Mouse (Mus musculus) CH12.LX (cell line): ENCODE results near the gene Tex44. TPM values are rescaled to one million over a fixed set of nuclear protein-coding genes. Genes with fewer than 3 reads are reported as not detected.
A peak's percentile ranks its signal among the peaks of the same experiment; 100 is the strongest.

ENCODE experiments used
- DNase-seq: peaks from one replicate; pipeline ENCODE4 v3.0.0-alpha.2; 2013; ENCODE audit errors: extremely low read depth
- H3K27ac ChIP-seq: 2 replicates; pipeline ENCODE4 v1.5.1; 2012; ENCODE audit warnings: low read depth, mild to moderate bottlenecking, control low read depth, moderate library complexity; ENCODE audit not compliant: insufficient read depth
- H3K27me3 ChIP-seq: replicated peaks from 2 replicates; pipeline ENCODE3; 2012; ENCODE audit warnings: inconsistent platforms
- H3K36me3 ChIP-seq, 2 experiments: replicated peaks in 1 of 2; 2 replicates each; pipeline versions ENCODE3 to v1.6.1; 2012; ENCODE audit warnings: inconsistent platforms in 1 of 2, low read length in 1 of 2, mild to moderate bottlenecking in 1 of 2, mixed read lengths in 1 of 2, moderate library complexity in 1 of 2; ENCODE audit not compliant: control insufficient read depth in 1 of 2, insufficient read depth in 1 of 2
- H3K4me1 ChIP-seq, 2 experiments: 2 replicates each; pipeline ENCODE4 v1.6.1; 2012; ENCODE audit warnings: inconsistent platforms in 1 of 2, moderate library complexity in 1 of 2; ENCODE audit not compliant: insufficient read depth in 2 of 2, control insufficient read depth in 1 of 2
- H3K4me2 ChIP-seq: 2 replicates; pipeline ENCODE4 v1.6.1; 2012; ENCODE audit warnings: low read depth, mild to moderate bottlenecking, control low read depth; ENCODE audit not compliant: poor library complexity, insufficient read depth, severe bottlenecking
- H3K4me3 ChIP-seq, 3 experiments: fragments of 150-350 bp in 1 of 3; sonication (generic) in 1 of 3; replicated peaks in 1 of 3; 2 replicates each; pipeline versions ENCODE3 to v1.5.1; 2011 to 2012; ENCODE audit warnings: low read depth in 2 of 3, low read length in 2 of 3, mild to moderate bottlenecking in 2 of 3, moderate library complexity in 2 of 3, control low read depth in 1 of 3, improper control_type of control experiment in 1 of 3, inconsistent platforms in 1 of 3, mixed read lengths in 1 of 3; ENCODE audit not compliant: poor library complexity in 1 of 3
- H3K79me2 ChIP-seq: replicated peaks from 2 replicates; pipeline ENCODE4 v1.6.1; 2012; ENCODE audit warnings: mild to moderate bottlenecking, moderate library complexity; ENCODE audit not compliant: control insufficient read depth, poor library complexity, insufficient read depth, severe bottlenecking; ENCODE audit errors: extremely low read depth
- H3K9ac ChIP-seq: 2 replicates; pipeline ENCODE4 v1.6.1; 2012; ENCODE audit warnings: low read depth, mild to moderate bottlenecking, control low read depth, moderate library complexity; ENCODE audit not compliant: insufficient read depth
- H3K9me3 ChIP-seq: replicated peaks from 2 replicates; pipeline ENCODE3; 2012; ENCODE audit warnings: low read length, inconsistent platforms, mixed read lengths
- BHLHE40 ChIP-seq: IDR thresholded peaks from 2 replicates; pipeline ENCODE4 v1.6.1; 2011; ENCODE audit warnings: mild to moderate bottlenecking, low read depth, low read length, improper control_type of control experiment
- CHD1 ChIP-seq: IDR thresholded peaks from 2 replicates; pipeline ENCODE4 v1.6.1; 2012; ENCODE audit warnings: low read depth, low read length, improper control_type of control experiment, inconsistent platforms
- EP300 ChIP-seq: IDR thresholded peaks from 2 replicates; pipeline ENCODE4 v1.6.1; 2011; ENCODE audit warnings: low read length, improper control_type of control experiment
- ETS1 ChIP-seq: conservative IDR thresholded peaks from 2 replicates; pipeline ENCODE4 v1.6.1; 2012; ENCODE audit warnings: low read depth, mild to moderate bottlenecking, inconsistent platforms, low read length, improper control_type of control experiment, moderate library complexity
- HCFC1 ChIP-seq: IDR thresholded peaks from 2 replicates; pipeline ENCODE4 v1.6.1; 2012; ENCODE audit warnings: low read depth, mild to moderate bottlenecking, inconsistent platforms, low read length, improper control_type of control experiment
- JUN ChIP-seq: IDR thresholded peaks from 2 replicates; pipeline ENCODE4 v1.6.1; 2011; ENCODE audit warnings: low read depth, mild to moderate bottlenecking, low read length, improper control_type of control experiment, moderate library complexity; ENCODE audit not compliant: insufficient read depth
- JUND ChIP-seq: conservative IDR thresholded peaks from 2 replicates; pipeline ENCODE4 v1.6.1; 2011; ENCODE audit warnings: low read depth, low read length, improper control_type of control experiment
- MAZ ChIP-seq: IDR thresholded peaks from 2 replicates; pipeline ENCODE4 v1.6.1; 2012; ENCODE audit warnings: low read depth, mild to moderate bottlenecking, inconsistent platforms, low read length, improper control_type of control experiment, moderate library complexity
- MXI1 ChIP-seq: IDR thresholded peaks from 2 replicates; pipeline ENCODE4 v1.6.1; 2011; ENCODE audit warnings: mild to moderate bottlenecking, low read depth, low read length, improper control_type of control experiment
- MYC ChIP-seq: IDR thresholded peaks from 2 replicates; pipeline ENCODE4 v1.6.1; 2011; ENCODE audit warnings: low read depth, mild to moderate bottlenecking, improper control_type of control experiment, low read length
- NELFE ChIP-seq: IDR thresholded peaks from 2 replicates; pipeline ENCODE4 v1.6.1; 2011; ENCODE audit warnings: low read depth, low read length, improper control_type of control experiment
- NRF1 ChIP-seq: IDR thresholded peaks from 2 replicates; pipeline ENCODE4 v1.6.1; 2014; ENCODE audit warnings: low read depth, mild to moderate bottlenecking, inconsistent platforms, low read length, improper control_type of control experiment, moderate library complexity
- RAD21 ChIP-seq: IDR thresholded peaks from 2 replicates; pipeline ENCODE4 v1.6.1; 2011; ENCODE audit warnings: low read depth, mild to moderate bottlenecking, low read length, improper control_type of control experiment, moderate library complexity
- SMC3 ChIP-seq: IDR thresholded peaks from 2 replicates; pipeline ENCODE4 v1.6.1; 2011; ENCODE audit warnings: low read depth, low read length, improper control_type of control experiment
- UBTF ChIP-seq: IDR thresholded peaks from 2 replicates; pipeline ENCODE4 v1.6.1; 2012; ENCODE audit warnings: low read depth, mild to moderate bottlenecking, inconsistent platforms, low read length, improper control_type of control experiment, moderate library complexity
- USF1 ChIP-seq: IDR thresholded peaks from 2 replicates; pipeline ENCODE4 v1.6.1; 2014; ENCODE audit warnings: low read depth, mild to moderate bottlenecking, inconsistent platforms, low read length, improper control_type of control experiment
- ZMIZ1 ChIP-seq: IDR thresholded peaks from 2 replicates; pipeline ENCODE4 v1.6.1; 2012; ENCODE audit warnings: low read depth, mild to moderate bottlenecking, inconsistent platforms, low read length, improper control_type of control experiment
- dilution Hi-C: fragments of 300-500 bp; cut with MboI; formaldehyde crosslinking; loops from 2 replicates; pipeline ENCODE4 v1.14.3; 2020; ENCODE audit warnings: low sequenced_read_pairs; ENCODE audit not compliant: extremely low pct_unique_long_range_greater_than_20kb, extremely low pct_ligation_motif_present
- in situ Hi-C: fragments of 300-500 bp; cut with MboI; formaldehyde crosslinking; loops from 3 replicates; pipeline ENCODE4 v1.14.3; 2019; ENCODE audit warnings: low sequenced_read_pairs, low pct_ligation_motif_present, low pct_unique_long_range_greater_than_20kb, mixed read lengths
- polyA plus RNA-seq: library from polyadenylated mRNA; unstranded; fragments of >175 nt; gene quantifications from 2 replicates; pipeline ENCODE4 v1.2.1, GENCODE M21; 2012; ENCODE audit warnings: low read depth; ENCODE audit not compliant: insufficient read length
- total RNA-seq, 2 experiments: library from RNA; depleted of rRNA; stranded (reverse); fragments of 300-350 nt in 1 of 2; fragments of >200 nt in 1 of 2; gene quantifications; 2 replicates each; pipeline ENCODE4 v1.2.3; 2012 to 2014

The Tex44 gene
- total and polyA plus RNA-seq, 3 experiments: not detected

DNA sequence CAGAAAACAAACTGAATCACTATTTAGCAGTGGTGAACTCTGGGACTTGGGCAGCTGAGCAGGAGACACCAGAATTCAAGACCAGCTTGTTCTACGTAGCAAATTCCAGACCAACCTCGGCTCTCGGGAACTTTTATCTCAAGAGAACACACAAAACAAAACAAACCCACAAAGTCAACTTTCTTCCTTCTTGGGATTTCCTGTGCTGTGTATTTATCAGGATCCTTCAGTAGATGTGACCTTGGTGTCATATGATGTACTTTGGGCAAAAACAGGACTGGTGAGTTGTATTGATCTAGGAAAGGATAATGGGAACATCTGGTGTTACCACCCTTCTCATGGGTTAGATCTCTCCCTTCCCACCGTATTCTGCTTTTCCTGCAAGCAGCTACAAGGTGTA, 6.6 kb downstream of the Tex44 start:
- Histone ChIP-seq H3K36me3 (peaks cover 0 to 2% of the 10 kb centered on the region in 2 experiments), H3K79me2 (no peaks in the 10 kb centered on the region; the same call in 1 of the 2 replicates), H3K4me3 (no peak overlapping the region), H3K27me3 (no peaks in the 10 kb centered on the region), H3K4me2 (no peak overlapping the region), H3K9ac (no peak overlapping the region), H3K9me3 (no peaks in the 10 kb centered on the region), H3K4me1 (peaks cover 25 to 60% of the 10 kb centered on the region in 2 experiments), H3K27ac (no peak overlapping the region)
- DNase-seq: no peak
- TF ChIP-seq MAZ (no peak), ZMIZ1 (no peak), NELFE (no peak), JUN (no peak), JUND (no peak), BHLHE40 (no peak), MYC (no peak), UBTF (no peak), CHD1 (no peak), SMC3 (no peak), HCFC1 (no peak), RAD21 (no peak), ETS1 (no peak), EP300 (no peak), MXI1 (no peak), USF1 (no peak)
- in situ Hi-C loops: loop anchor here (25.0 kb wide), 1 partner anchor 605 kb away; no protein-coding TSS in a partner anchor
- dilution Hi-C loops: no loop called here

DNA sequence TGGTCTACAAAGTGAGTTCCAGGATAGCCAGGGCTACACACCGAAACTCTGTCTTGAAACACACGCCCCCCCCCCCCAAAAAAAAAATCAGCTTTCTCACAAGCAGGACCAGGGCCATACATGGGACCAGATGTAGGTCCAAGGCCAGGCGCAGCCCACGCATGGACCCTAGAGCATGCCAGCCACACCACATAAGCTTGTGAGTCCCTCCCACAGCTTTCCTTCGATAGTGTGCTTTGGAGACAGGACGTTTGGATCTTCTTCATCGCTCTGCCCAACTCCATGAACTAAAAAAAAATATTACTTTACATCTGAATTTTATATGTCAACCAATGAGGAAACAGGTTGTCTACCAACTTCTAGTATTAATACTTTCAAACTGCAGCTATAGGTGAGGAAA, 7.2 kb downstream of the Tex44 start:
- Histone ChIP-seq H3K79me2 (no peaks in the 10 kb centered on the region; the same call in 1 of the 2 replicates), H3K4me3 (no peak overlapping the region), H3K9me3 (no peaks in the 10 kb centered on the region), H3K4me2 (peak overlapping the region; percentile 68; the same call in 1 of the 2 replicates), H3K9ac (no peak overlapping the region), H3K4me1 (peaks cover 27 to 66% of the 10 kb centered on the region in 2 experiments), H3K27me3 (no peaks in the 10 kb centered on the region), H3K36me3 (peaks cover 0 to 2% of the 10 kb centered on the region in 2 experiments), H3K27ac (no peak overlapping the region)
- in situ Hi-C loops: loop anchor here (25.0 kb wide), 1 partner anchor 604 kb away; no protein-coding TSS in a partner anchor
- no peak for DNase-seq
- dilution Hi-C loops: no loop called here
- no peak for TF ChIP-seq NRF1
